Mouse (Mus musculus): Measurements from ENCODE around the gene Srsf10. TPM values are rescaled to one million over a fixed set of nuclear protein-coding genes. Genes with fewer than 3 reads are reported as not detected.

Srsf10 gene
- total RNA-seq (2021), result 10 to 100 TPM; 51.3 to 88.9 TPM

- intact Hi-C loops (cut with DNase I), result loop anchor here (1.0 to 2.0 kb wide), 2 partner anchors 18 to 503 kb away; partner anchors contain the start of genes Pnrc2 and Srrm1
- peak; percentile 93 to 94 for DNase-seq (ENCODE audit: low spot score in 2 of 2)
These were observed at the start of gene Srsf10 for GRCm38 (mm10) chr4:135855536-135856222. TSS of gene Srsf10 (plus strand) at chr4:135855747.

GRCm38 (mm10) chr4:135814896-135815295 is 40.7 kb upstream of the Srsf10 start:
- intact Hi-C loops (cut with DNase I), result no loop called here
- DNase-seq (ENCODE audit: low spot score in 2 of 2), result no peak

- intact Hi-C loops (cut with DNase I), result no loop called here
- DNase-seq (ENCODE audit: low spot score in 2 of 2), result no peak
These were observed 38.5 kb upstream of the Srsf10 start for GRCm38 (mm10) chr4:135816905-135817622.

- intact Hi-C loops (cut with DNase I), result no loop called here
- DNase-seq (ENCODE audit: low spot score in 2 of 2), result no peak
These were observed 37.2 kb upstream of the Srsf10 start for GRCm38 (mm10) chr4:135818366-135818765.

GRCm38 (mm10) chr4:135819826-135820526 is 35.6 kb upstream of the Srsf10 start:
- DNase-seq (ENCODE audit: low spot score in 2 of 2), result no peak
- intact Hi-C loops (cut with DNase I), result no loop called here

GRCm38 (mm10) chr4:135821772-135822171 is 33.8 kb upstream of the Srsf10 start:
- intact Hi-C loops (cut with DNase I), result no loop called here
- DNase-seq (ENCODE audit: low spot score in 2 of 2), result no peak

- no peak for DNase-seq (ENCODE audit: low spot score in 2 of 2)
These were observed 32.2 kb upstream of the Srsf10 start for GRCm38 (mm10) chr4:135823298-135823697.

GRCm38 (mm10) chr4:135824254-135824653 is 31.3 kb upstream of the Srsf10 start:
- DNase-seq (ENCODE audit: low spot score in 2 of 2), result no peak
- intact Hi-C loops (cut with DNase I), result no loop called here

More at GRCm38 (mm10) chr4:135823298-135823697, 32.2 kb upstream of the Srsf10 start:
- intact Hi-C loops (cut with DNase I), result no loop called here

GRCm38 (mm10) chr4:135828491-135828890 is 27.1 kb upstream of the Srsf10 start:
- intact Hi-C loops (cut with DNase I), result no loop called here
- peak; percentile 83 to 84 for DNase-seq (ENCODE audit: low spot score in 2 of 2)

GRCm38 (mm10) chr4:135832070-135832469 is 23.5 kb upstream of the Srsf10 start:
- peak in 1 of 2 experiments; percentile 16 for DNase-seq (ENCODE audit: low spot score in 2 of 2)
- intact Hi-C loops (cut with DNase I), result no loop called here

- no peak for DNase-seq (ENCODE audit: low spot score in 2 of 2)
- intact Hi-C loops (cut with DNase I), result no loop called here
These were observed 22.0 kb upstream of the Srsf10 start for GRCm38 (mm10) chr4:135833301-135834123.

GRCm38 (mm10) chr4:135834124-135834717 is 21.3 kb upstream of the Srsf10 start:
- DNase-seq (ENCODE audit: low spot score in 2 of 2), result no peak
- intact Hi-C loops (cut with DNase I), result no loop called here

GRCm38 (mm10) chr4:135838925-135839292 is 16.6 kb upstream of the Srsf10 start:
- intact Hi-C loops (cut with DNase I), result no loop called here
- DNase-seq (ENCODE audit: low spot score in 2 of 2), result no peak

- DNase-seq (ENCODE audit: low spot score in 2 of 2), result no peak
- intact Hi-C loops (cut with DNase I), result no loop called here
These were observed 16.1 kb upstream of the Srsf10 start for GRCm38 (mm10) chr4:135839293-135840011.

- DNase-seq (ENCODE audit: low spot score in 2 of 2), result no peak
- intact Hi-C loops (cut with DNase I), result no loop called here
These were observed 11.1 kb upstream of the Srsf10 start for GRCm38 (mm10) chr4:135844400-135844799.

- intact Hi-C loops (cut with DNase I), result no loop called here
- no peak for DNase-seq (ENCODE audit: low spot score in 2 of 2)
These were observed 8.0 kb upstream of the Srsf10 start for GRCm38 (mm10) chr4:135847581-135847980.

GRCm38 (mm10) chr4:135850411-135851095 is 5.0 kb upstream of the Srsf10 start:
- intact Hi-C loops (cut with DNase I), result no loop called here
- peak in 1 of 2 experiments; percentile 43 for DNase-seq (ENCODE audit: low spot score in 2 of 2)

GRCm38 (mm10) chr4:135851942-135852341 is 3.6 kb upstream of the Srsf10 start:
- intact Hi-C loops (cut with DNase I), result no loop called here
- DNase-seq (ENCODE audit: low spot score in 2 of 2), result no peak

All from left cerebral cortex, postnatal 36 days (tissue).